Mouse (Mus musculus): ENCODE measurements at regions not wholly inside any gene's neighbourhood (a gene's known extent, or its start where the extent isn't known, plus 50 kb on each side); places are given as distances from the start of the nearest gene placed in this dataset.

DNA sequence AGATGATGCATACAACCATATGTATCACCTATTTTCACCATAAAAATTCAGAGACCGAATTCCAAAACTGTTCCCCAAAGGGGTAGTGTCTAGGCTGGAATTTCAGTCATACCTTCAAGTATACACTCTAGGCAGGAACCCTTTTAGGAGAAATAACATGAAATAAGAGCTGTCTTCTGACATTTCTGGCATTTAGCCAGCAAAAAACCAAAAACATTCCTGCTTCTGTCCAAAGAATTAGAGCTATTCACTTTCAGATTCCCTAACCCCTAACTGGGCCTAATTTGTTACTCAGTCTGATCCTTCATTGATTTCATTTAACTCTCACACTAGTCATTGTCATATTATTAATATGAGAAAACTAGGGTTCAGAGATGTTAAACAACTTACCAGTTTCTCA, 49.8 kb upstream of the Wdr75 start:
- no peak for DNase-seq (ENCODE audit: low read depth)
